Mouse (Mus musculus): ENCODE data around the gene Gas7. TPM values are rescaled to one million over a fixed set of nuclear protein-coding genes. Genes with fewer than 3 reads are reported as not detected.

The Gas7 gene
- total RNA-seq (2015; ENCODE audit: low replicate concordance): 7.5 and 8.6 TPM in 2 replicates
- 4.5 and 5.5 TPM in 2 replicates for total RNA-seq (2017; ENCODE audit: low replicate concordance)

- no peak for ATAC-seq (replicated peaks; ENCODE audit: low FRiP score, poor library complexity, severe bottlenecking)
These were observed at the start of gene Gas7 for GRCm38 (mm10) chr11:67454874-67455526. Gas7 (plus strand) TSS chr11:67455437.

GRCm38 (mm10) chr11:67414346-67414940 lies 40.8 kb upstream of the Gas7 start:
- ATAC-seq (replicated peaks; ENCODE audit: low FRiP score, poor library complexity, severe bottlenecking): no peak

- ATAC-seq (replicated peaks; ENCODE audit: low FRiP score, poor library complexity, severe bottlenecking): no peak
These were observed 31.7 kb upstream of the Gas7 start for GRCm38 (mm10) chr11:67423575-67423974.

- ATAC-seq (replicated peaks; ENCODE audit: low FRiP score, poor library complexity, severe bottlenecking): no peak
These were observed 27.0 kb upstream of the Gas7 start for GRCm38 (mm10) chr11:67428196-67428595.

GRCm38 (mm10) chr11:67429836-67430235 lies 25.4 kb upstream of the Gas7 start:
- ATAC-seq (replicated peaks; ENCODE audit: low FRiP score, poor library complexity, severe bottlenecking): no peak

- ATAC-seq (replicated peaks; ENCODE audit: low FRiP score, poor library complexity, severe bottlenecking): no peak
These were observed 24.1 kb upstream of the Gas7 start for GRCm38 (mm10) chr11:67431116-67431645.

- no peak for ATAC-seq (replicated peaks; ENCODE audit: low FRiP score, poor library complexity, severe bottlenecking)
These were observed 23.4 kb upstream of the Gas7 start for GRCm38 (mm10) chr11:67431864-67432263.

GRCm38 (mm10) chr11:67433763-67434162 lies 21.5 kb upstream of the Gas7 start:
- ATAC-seq (replicated peaks; ENCODE audit: low FRiP score, poor library complexity, severe bottlenecking): no peak

- no peak for ATAC-seq (replicated peaks; ENCODE audit: low FRiP score, poor library complexity, severe bottlenecking)
These were observed 16.5 kb upstream of the Gas7 start for GRCm38 (mm10) chr11:67438746-67439145.

GRCm38 (mm10) chr11:67445058-67445825 lies 10.0 kb upstream of the Gas7 start:
- no peak for ATAC-seq (replicated peaks; ENCODE audit: low FRiP score, poor library complexity, severe bottlenecking)

- no peak for ATAC-seq (replicated peaks; ENCODE audit: low FRiP score, poor library complexity, severe bottlenecking)
These were observed 3.7 kb upstream of the Gas7 start for GRCm38 (mm10) chr11:67451525-67451924.

GRCm38 (mm10) chr11:67455527-67455981 lies 317 bp downstream of the Gas7 start:
- no peak for ATAC-seq (replicated peaks; ENCODE audit: low FRiP score, poor library complexity, severe bottlenecking)

- no peak for ATAC-seq (replicated peaks; ENCODE audit: low FRiP score, poor library complexity, severe bottlenecking)
These were observed 792 bp downstream of the Gas7 start for GRCm38 (mm10) chr11:67456029-67456428.

- ATAC-seq (replicated peaks; ENCODE audit: low FRiP score, poor library complexity, severe bottlenecking): no peak
These were observed 2.9 kb downstream of the Gas7 start for GRCm38 (mm10) chr11:67458171-67458570.

GRCm38 (mm10) chr11:67467132-67467531 lies 11.9 kb downstream of the Gas7 start:
- no peak for ATAC-seq (replicated peaks; ENCODE audit: low FRiP score, poor library complexity, severe bottlenecking)

- no peak for ATAC-seq (replicated peaks; ENCODE audit: low FRiP score, poor library complexity, severe bottlenecking)
These were observed 13.6 kb downstream of the Gas7 start for GRCm38 (mm10) chr11:67468846-67469245.

- no peak for ATAC-seq (replicated peaks; ENCODE audit: low FRiP score, poor library complexity, severe bottlenecking)
These were observed 19.4 kb downstream of the Gas7 start for GRCm38 (mm10) chr11:67474590-67474989.

- no peak for ATAC-seq (replicated peaks; ENCODE audit: low FRiP score, poor library complexity, severe bottlenecking)
These were observed 24.3 kb downstream of the Gas7 start for GRCm38 (mm10) chr11:67479534-67479933.

GRCm38 (mm10) chr11:67480204-67480956 lies 25.1 kb downstream of the Gas7 start:
- no peak for ATAC-seq (replicated peaks; ENCODE audit: low FRiP score, poor library complexity, severe bottlenecking)

GRCm38 (mm10) chr11:67481691-67482090 lies 26.5 kb downstream of the Gas7 start:
- no peak for ATAC-seq (replicated peaks; ENCODE audit: low FRiP score, poor library complexity, severe bottlenecking)
